ENCODE assay signal across 28 mouse cellular contexts in the genomic region with DNA sequence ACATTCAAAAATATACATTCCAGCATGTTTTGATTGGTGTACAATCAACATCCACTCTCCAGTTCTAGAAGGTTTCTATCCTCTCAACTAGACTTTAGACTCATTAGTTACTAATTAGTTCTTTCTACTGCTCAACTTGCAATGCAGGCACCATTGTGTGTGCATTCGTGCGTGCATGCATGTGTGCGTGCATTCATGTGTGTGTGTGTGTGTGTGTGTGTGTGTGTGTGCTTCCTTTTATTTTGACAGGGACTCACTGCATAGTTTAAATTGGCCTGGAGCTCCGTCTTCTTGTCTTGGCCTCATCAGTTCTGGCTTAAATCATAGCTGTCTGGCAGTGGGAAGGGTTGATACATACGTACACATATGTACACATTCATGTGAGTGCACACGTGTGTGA. TPM values are rescaled to one million over a fixed set of nuclear protein-coding genes. Genes with fewer than 3 reads are reported as not detected.
A peak's percentile ranks its signal among the peaks of the same experiment; 100 is the strongest.
DNase-seq lines count a peak whose midpoint lies in the region; ATAC-seq and TF ChIP-seq lines count a peak whose summit lies in the region.
"Had no signal": no experiment of that assay in that cellular context is flagged by ENCODE, and none has a peak within 500 bp of the region (broad histone marks: within the 10 kb centered on the region; RNA-seq: fewer than 3 reads in every experiment).

No protein-coding gene starts in this region.

- 59% methylated on average over 6 of the region's 6 CpGs for WGBS in kidney, adult 2 months
- 75% methylated on average over 6 of the region's 6 CpGs for WGBS in kidney, embryonic 14.5 days
- WGBS in midbrain, embryonic 13.5 days = 80% methylated on average over 6 of the region's 6 CpGs

- no peak overlapping the region for H3K9ac ChIP-seq in kidney, embryonic 14.5 days (ENCODE audit: low read depth, low read length)
- no peak overlapping the region for H3K9ac ChIP-seq in midbrain, embryonic 13.5 days (replicated peaks)
- H3K9ac ChIP-seq: embryonic facial prominence, embryonic 13.5 days; embryonic facial prominence, embryonic 15.5 days; forebrain, embryonic 12.5 days had no signal

- H3K4me1 ChIP-seq in kidney, adult 2 months (ENCODE audit: control insufficient read depth, insufficient read depth, low read length) = 0 out of 2 replicates have a peak, but pooled peaks cover 2% of the 10 kb centered on the region
- peaks cover 2% of the 10 kb centered on the region; the same call in 1 of the 2 replicates for H3K4me1 ChIP-seq in kidney, embryonic 14.5 days (ENCODE audit: control insufficient read depth, insufficient read depth, low read length)
- H3K4me1 ChIP-seq in midbrain, embryonic 13.5 days (replicated peaks) = no peaks in the 10 kb centered on the region
- H3K4me1 ChIP-seq: embryonic facial prominence, embryonic 15.5 days; forebrain, embryonic 12.5 days had no signal

- no peak for TF ChIP-seq CTCF in kidney, adult 2 months (conservative IDR thresholded peaks at IDR 0.05; ENCODE audit: insufficient read depth, insufficient read length, low read depth, low read length)

- DNase-seq in kidney, adult 2 months = peak; percentile 10
- no peak for DNase-seq in kidney, postnatal 36 days
- peak; percentile 22 for DNase-seq in kidney, postnatal 10 days
- peak; percentile 26 for DNase-seq in A20 (ENCODE audit: low read depth, low spot score)
- DNase-seq in splenic B cell, adult 2 months (ENCODE audit: low read depth, low spot score) = peak; percentile 16
- DNase-seq: adrenal gland, adult 8-10 months; adrenal gland, postnatal 14 days; adrenal gland, postnatal 36 days; cerebellum, adult 11-12 months; cerebellum, adult 2 months; cerebellum, adult 9-10 months; cerebellum, postnatal 14 days; cerebellum, postnatal 36 days; embryo, embryonic 11 days had no signal

- no peaks in the 10 kb centered on the region for H3K9me3 ChIP-seq in kidney, embryonic 14.5 days (ENCODE audit: control insufficient read depth, low read length)
- H3K9me3 ChIP-seq in midbrain, embryonic 13.5 days = no peaks in the 10 kb centered on the region
- H3K9me3 ChIP-seq: embryonic facial prominence, embryonic 13.5 days; embryonic facial prominence, embryonic 15.5 days; forebrain, embryonic 10.5 days; forebrain, embryonic 12.5 days; G1E had no signal

- H3K36me3 ChIP-seq in kidney, adult 2 months (ENCODE audit: control insufficient read depth, insufficient read depth, low read length) = no peaks in the 10 kb centered on the region
- H3K36me3 ChIP-seq in kidney, embryonic 14.5 days (ENCODE audit: control insufficient read depth, insufficient read depth, low read length) = no peaks in the 10 kb centered on the region
- no peaks in the 10 kb centered on the region for H3K36me3 ChIP-seq in splenic B cell, adult 2 months (ENCODE audit: control insufficient read depth, insufficient read depth, low read length, poor library complexity, severe bottlenecking)
- H3K36me3 ChIP-seq in midbrain, embryonic 13.5 days = no peaks in the 10 kb centered on the region
- H3K36me3 ChIP-seq: embryonic facial prominence, embryonic 13.5 days; embryonic facial prominence, embryonic 15.5 days; forebrain, embryonic 10.5 days; forebrain, embryonic 12.5 days; G1E had no signal

- ATAC-seq in kidney, embryonic 14.5 days (ENCODE audit: low FRiP score, low TSS enrichment) = no peak
- no peak for ATAC-seq in midbrain, embryonic 13.5 days
- ATAC-seq: activated CD4-positive, CD25-positive, alpha-beta regulatory T cell, adult 4 months; CD4-positive, CD25-positive, alpha-beta regulatory T cell, adult 4 months; forebrain, embryonic 14.5 days; forebrain, embryonic 16.5 days; Patski had no signal

- no peaks in the 10 kb centered on the region for H3K27me3 ChIP-seq in kidney, adult 2 months (replicated peaks; ENCODE audit: control insufficient read depth, insufficient read depth, low read length)
- no peaks in the 10 kb centered on the region for H3K27me3 ChIP-seq in kidney, embryonic 14.5 days (ENCODE audit: control insufficient read depth, insufficient read depth, low read length)
- H3K27me3 ChIP-seq in splenic B cell, adult 2 months (ENCODE audit: control insufficient read depth, insufficient read depth, low read length, poor library complexity, severe bottlenecking) = no peaks in the 10 kb centered on the region
- H3K27me3 ChIP-seq in midbrain, embryonic 13.5 days = no peaks in the 10 kb centered on the region
- H3K27me3 ChIP-seq: CH12.LX; embryonic facial prominence, embryonic 13.5 days; embryonic facial prominence, embryonic 15.5 days; forebrain, embryonic 12.5 days had no signal

- no peak overlapping the region for H3K27ac ChIP-seq in kidney, adult 2 months (ENCODE audit: insufficient read depth, low read depth, low read length)
- H3K27ac ChIP-seq in kidney, embryonic 14.5 days (ENCODE audit: low read depth, low read length) = no peak overlapping the region
- H3K27ac ChIP-seq in midbrain, embryonic 13.5 days = no peak overlapping the region
- H3K27ac ChIP-seq: embryonic facial prominence, embryonic 13.5 days; embryonic facial prominence, embryonic 15.5 days; forebrain, embryonic 10.5 days; forebrain, embryonic 12.5 days had no signal

- no peak overlapping the region for H3K4me2 ChIP-seq in kidney, embryonic 14.5 days (replicated peaks; ENCODE audit: low read depth, low read length)
- H3K4me2 ChIP-seq in midbrain, embryonic 13.5 days (replicated peaks) = no peak overlapping the region
- H3K4me2 ChIP-seq: embryonic facial prominence, embryonic 13.5 days; embryonic facial prominence, embryonic 15.5 days; forebrain, embryonic 12.5 days had no signal

- no peak for TF ChIP-seq POLR2A in kidney, adult 2 months (IDR thresholded peaks at IDR 0.05; ENCODE audit: low read depth, low read length)

- H3K4me3 ChIP-seq in kidney, adult 2 months (ENCODE audit: insufficient read depth, low read depth, low read length) = no peak overlapping the region
- H3K4me3 ChIP-seq in kidney, embryonic 14.5 days (ENCODE audit: low read length) = no peak overlapping the region
- no peak overlapping the region for H3K4me3 ChIP-seq in midbrain, embryonic 13.5 days (replicated peaks)
- H3K4me3 ChIP-seq: embryonic facial prominence, embryonic 13.5 days; embryonic facial prominence, embryonic 15.5 days; erythroblast, embryonic 14.5 days; forebrain, embryonic 10.5 days; forebrain, embryonic 12.5 days had no signal

RNA-seq across cellular contexts. Expression of gene Hprt, which starts 53.1 kb away (rescaled TPM):
- polyA plus RNA-seq in kidney, adult 2 months (2012; rRNA removed) = 15.9 and 28.9 TPM in 2 replicates
- polyA plus RNA-seq in kidney, embryonic 14.5 days (2014; fragmentation: Nextera tagmentation; extraction: Ambion mirVana) = 156 and 173 TPM in 2 replicates
- 57.4 and 62.6 TPM in 2 replicates for polyA plus RNA-seq in midbrain, embryonic 13.5 days (2015; fragmentation: Nextera tagmentation; extraction: Ambion mirVana)

Comparison
In these comparisons a context has a peak if more than half of its experiments do, and no peak if none do; other contexts are left out.
1. DNase-seq: peak in kidney, adult 2 months (single experiment), kidney, postnatal 10 days (single experiment), A20 (single experiment) and splenic B cell, adult 2 months (single experiment); none in kidney, postnatal 36 days (0 of 2).